Mouse (Mus musculus): ENCODE measurements at regions not wholly inside any gene's neighbourhood (a gene's known extent, or its start where the extent isn't known, plus 50 kb on each side); places are given as distances from the start of the nearest gene placed in this dataset.

GRCm38 (mm10) chr14:76671023-76671422, 114.3 kb upstream of the Serp2 start:
- 72% methylated on average over 4 of the region's 4 CpGs for WGBS (ENCODE audit: insufficient replicate concordance)
- no peak for DNase-seq (ENCODE audit: low read depth in 3 of 3, low spot score in 3 of 3)
- H3K36me3 ChIP-seq (replicated peaks; ENCODE audit: control insufficient read depth, insufficient read depth, low read depth), result no peaks in the 10 kb centered on the region
- no peak for TF ChIP-seq EP300 (IDR thresholded peaks at IDR 0.05; ENCODE audit: low read depth)
- TF ChIP-seq CTCF (IDR thresholded peaks at IDR 0.05; ENCODE audit: low read depth), result no peak
- H3K9me3 ChIP-seq (ENCODE audit: control insufficient read depth, low read length), result no peaks in the 10 kb centered on the region
- no peak overlapping the region for H3K9ac ChIP-seq (replicated peaks)
- H3K27me3 ChIP-seq (ENCODE audit: control insufficient read depth, insufficient read depth, low read length), result no peaks in the 10 kb centered on the region
- no peak overlapping the region for H3K4me2 ChIP-seq (ENCODE audit: low read depth)
- H3K27ac ChIP-seq, result no peak overlapping the region
- peaks cover 12 to 21% of the 10 kb centered on the region in 2 experiments for H3K4me1 ChIP-seq (replicated peaks; ENCODE audit: control insufficient read depth in 2 of 2, insufficient read depth in 2 of 2, low read length in 1 of 2)
- H3K4me3 ChIP-seq (ENCODE audit: insufficient read depth in 1 of 2, low read depth in 2 of 2, low read length in 2 of 2), result no peak overlapping the region
- ATAC-seq (ENCODE audit: insufficient read depth), result no peak

GRCm38 (mm10) chr14:76665754-76666371, 109.2 kb upstream of the Serp2 start:
- no peak overlapping the region for H3K4me3 ChIP-seq (ENCODE audit: insufficient read depth in 1 of 2, low read depth in 2 of 2, low read length in 2 of 2)
- no peak for ATAC-seq (ENCODE audit: insufficient read depth)
- 26% methylated on average over 12 of the region's 12 CpGs for WGBS (ENCODE audit: insufficient replicate concordance)
- no peak for TF ChIP-seq EP300 (IDR thresholded peaks at IDR 0.05; ENCODE audit: low read depth)
- no peak overlapping the region for H3K27ac ChIP-seq
- H3K27me3 ChIP-seq (ENCODE audit: control insufficient read depth, insufficient read depth, low read length), result no peaks in the 10 kb centered on the region
- H3K4me1 ChIP-seq (replicated peaks; ENCODE audit: control insufficient read depth in 2 of 2, insufficient read depth in 2 of 2, low read length in 1 of 2), result no peaks in the 10 kb centered on the region
- no peak for DNase-seq (ENCODE audit: low read depth in 3 of 3, low spot score in 3 of 3)
- H3K9ac ChIP-seq (replicated peaks), result no peak overlapping the region
- H3K9me3 ChIP-seq (ENCODE audit: control insufficient read depth, low read length), result no peaks in the 10 kb centered on the region
- no peak overlapping the region for H3K4me2 ChIP-seq (ENCODE audit: low read depth)
- no peaks in the 10 kb centered on the region for H3K36me3 ChIP-seq (replicated peaks; ENCODE audit: control insufficient read depth, insufficient read depth, low read depth)

DNA sequence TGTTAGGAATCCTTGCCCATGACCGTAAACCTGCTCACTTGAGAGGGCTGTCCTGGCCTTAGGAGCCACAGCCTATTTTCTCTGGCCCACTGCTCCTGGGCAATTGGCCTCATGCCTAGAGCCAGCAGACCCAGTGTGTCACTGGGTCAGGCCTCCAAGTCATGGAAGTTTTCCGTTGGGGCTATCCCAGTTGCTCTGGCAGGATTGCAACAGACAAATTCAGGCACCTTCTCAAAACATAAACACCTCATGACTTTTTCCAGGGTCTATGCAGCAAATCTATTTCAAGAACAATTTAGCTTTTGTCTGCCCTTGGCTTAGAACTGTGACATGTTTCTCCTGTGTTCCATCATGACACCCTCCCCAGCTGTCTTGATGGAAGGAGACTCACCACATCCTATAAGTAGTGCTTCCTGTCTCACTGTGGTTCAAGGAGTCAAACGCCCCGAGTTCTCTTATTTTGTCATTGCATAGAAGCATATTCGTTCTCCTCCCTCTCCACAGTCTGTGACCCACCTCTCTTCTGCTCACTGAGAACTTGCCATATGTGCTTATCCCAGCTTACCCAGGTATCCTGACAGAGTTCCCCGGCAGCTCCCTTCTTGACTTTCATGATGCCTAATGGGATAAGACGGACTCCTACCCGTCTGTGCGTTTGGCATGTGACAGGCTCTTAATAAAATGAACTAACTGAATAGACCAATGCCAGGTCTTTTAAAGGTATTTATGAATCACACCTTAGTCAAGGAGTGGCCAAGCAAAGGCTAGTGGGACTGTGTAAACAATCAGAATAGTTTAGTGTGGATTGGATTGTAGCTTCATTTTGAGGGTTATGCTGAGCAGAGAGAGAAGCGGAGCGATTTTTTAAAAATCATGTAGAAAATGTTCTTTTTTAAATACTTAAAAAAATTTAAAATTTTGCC, 108.2 kb upstream of the Serp2 start:
- Histone ChIP-seq H3K4me2 (ENCODE audit: low read depth) (no peak overlapping the region), H3K4me3 (ENCODE audit: insufficient read depth in 1 of 2, low read depth in 2 of 2, low read length in 2 of 2) (no peak overlapping the region), H3K9me3 (ENCODE audit: control insufficient read depth, low read length) (no peaks in the 10 kb centered on the region), H3K36me3 (replicated peaks; ENCODE audit: control insufficient read depth, insufficient read depth, low read depth) (no peaks in the 10 kb centered on the region), H3K4me1 (replicated peaks; ENCODE audit: control insufficient read depth in 2 of 2, insufficient read depth in 2 of 2, low read length in 1 of 2) (no peaks in the 10 kb centered on the region), H3K27ac (no peak overlapping the region), H3K9ac (replicated peaks) (no peak overlapping the region), H3K27me3 (ENCODE audit: control insufficient read depth, insufficient read depth, low read length) (no peaks in the 10 kb centered on the region)
- TF ChIP-seq EP300 (IDR thresholded peaks at IDR 0.05; ENCODE audit: low read depth), result no peak
- no peak for TF ChIP-seq CTCF (IDR thresholded peaks at IDR 0.05; ENCODE audit: low read depth)
- no peak for ATAC-seq (ENCODE audit: insufficient read depth)
- 46% methylated on average over 11 of the region's 11 CpGs for WGBS (ENCODE audit: insufficient replicate concordance)
- DNase-seq (ENCODE audit: low read depth in 3 of 3, low spot score in 3 of 3), result no peak

DNA sequence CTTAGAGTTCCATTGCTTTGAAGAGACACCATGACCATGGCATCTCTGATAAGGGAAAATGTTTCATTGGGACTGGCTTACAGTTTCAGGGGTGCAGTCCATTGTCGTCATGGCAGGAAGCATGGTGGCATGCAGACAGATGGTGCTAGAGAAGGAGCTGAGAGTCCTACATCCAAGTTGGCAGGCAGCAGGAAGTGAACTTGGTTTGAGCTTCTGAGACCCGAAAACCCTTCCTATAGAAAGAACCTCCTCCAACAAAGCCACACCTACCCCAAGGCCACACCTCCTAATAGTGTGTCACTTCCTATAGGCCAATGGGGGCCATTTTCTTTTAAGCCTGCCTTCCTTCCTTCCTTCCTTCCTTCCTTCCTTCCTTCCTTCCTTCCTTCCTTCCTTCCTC, 107.1 kb upstream of the Serp2 start:
- Histone ChIP-seq H3K4me2 (ENCODE audit: low read depth) (no peak overlapping the region), H3K9ac (replicated peaks) (no peak overlapping the region), H3K9me3 (ENCODE audit: control insufficient read depth, low read length) (no peaks in the 10 kb centered on the region), H3K27ac (no peak overlapping the region), H3K36me3 (replicated peaks; ENCODE audit: control insufficient read depth, insufficient read depth, low read depth) (no peaks in the 10 kb centered on the region), H3K4me1 (replicated peaks; ENCODE audit: control insufficient read depth in 2 of 2, insufficient read depth in 2 of 2, low read length in 1 of 2) (no peaks in the 10 kb centered on the region), H3K4me3 (ENCODE audit: insufficient read depth in 1 of 2, low read depth in 2 of 2, low read length in 2 of 2) (no peak overlapping the region), H3K27me3 (ENCODE audit: control insufficient read depth, insufficient read depth, low read length) (no peaks in the 10 kb centered on the region)
- ATAC-seq (ENCODE audit: insufficient read depth), result no peak
- 74% methylated on average over 2 of the region's 2 CpGs for WGBS (ENCODE audit: insufficient replicate concordance)
- DNase-seq (ENCODE audit: low read depth in 3 of 3, low spot score in 3 of 3), result no peak
- TF ChIP-seq EP300 (IDR thresholded peaks at IDR 0.05; ENCODE audit: low read depth) (no peak), CTCF (IDR thresholded peaks at IDR 0.05; ENCODE audit: low read depth) (no peak)

DNA sequence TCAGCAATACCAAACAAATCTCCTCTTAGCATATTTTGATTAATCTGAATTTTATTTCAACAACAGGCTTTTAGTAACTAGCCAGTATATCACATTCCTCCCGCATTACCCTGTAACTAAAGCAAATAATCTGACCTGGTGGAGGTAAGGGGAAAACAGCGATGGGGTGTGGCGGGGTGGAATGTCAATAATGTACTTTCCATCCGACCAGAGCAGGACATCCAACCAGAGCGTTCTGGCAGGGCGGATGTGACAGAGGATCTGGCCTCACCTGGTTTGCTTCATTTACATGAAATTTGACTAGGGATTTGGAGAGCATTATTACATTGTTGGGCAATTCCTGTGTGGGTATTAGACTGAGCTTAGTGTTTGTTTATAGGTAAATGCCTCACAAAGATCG, 106.2 kb upstream of the Serp2 start:
- Histone ChIP-seq H3K4me2 (ENCODE audit: low read depth) (no peak overlapping the region), H3K9ac (replicated peaks) (no peak overlapping the region), H3K4me3 (ENCODE audit: insufficient read depth in 1 of 2, low read depth in 2 of 2, low read length in 2 of 2) (no peak overlapping the region), H3K27ac (no peak overlapping the region), H3K27me3 (ENCODE audit: control insufficient read depth, insufficient read depth, low read length) (no peaks in the 10 kb centered on the region), H3K4me1 (replicated peaks; ENCODE audit: control insufficient read depth in 2 of 2, insufficient read depth in 2 of 2, low read length in 1 of 2) (0 out of 4 replicates have a peak, but pooled peaks cover 0 to 2% of the 10 kb centered on the region in 2 experiments), H3K36me3 (replicated peaks; ENCODE audit: control insufficient read depth, insufficient read depth, low read depth) (no peaks in the 10 kb centered on the region), H3K9me3 (ENCODE audit: control insufficient read depth, low read length) (no peaks in the 10 kb centered on the region)
- no peak for DNase-seq (ENCODE audit: low read depth in 3 of 3, low spot score in 3 of 3)
- TF ChIP-seq EP300 (IDR thresholded peaks at IDR 0.05; ENCODE audit: low read depth) (no peak), CTCF (IDR thresholded peaks at IDR 0.05; ENCODE audit: low read depth) (no peak)
- 65% methylated on average over 7 of the region's 7 CpGs for WGBS (ENCODE audit: insufficient replicate concordance)
- ATAC-seq (ENCODE audit: insufficient read depth), result no peak

Data from liver, embryonic 14.5 days (tissue).